Mouse (Mus musculus) embryonic facial prominence, embryonic 14.5 days (tissue): ENCODE measurements at regions not wholly inside any gene's neighbourhood (a gene's known extent, or its start where the extent isn't known, plus 50 kb on each side); places are given as distances from the start of the nearest gene placed in this dataset.

Experiments
- ATAC-seq: fragments of 200-750 bp; cut with Nextera tagmentation; 2 replicates; pipeline ENCODE4 v1.8.0; 2017; ENCODE audit warnings: low read depth, moderate number of reproducible peaks, moderate TSS enrichment
- DNase-seq: peaks from one replicate; pipeline ENCODE4 v3.0.0-alpha.2; 2015; ENCODE audit warnings: low spot score
- H3K27ac ChIP-seq: fragments of 300-500 bp; sonication (generic); replicated peaks from 2 replicates; pipeline ENCODE4 v1.5.1; 2014; ENCODE audit warnings: low read depth, mild to moderate bottlenecking, low read length, moderate library complexity
- H3K27me3 ChIP-seq: fragments of 300-500 bp; sonication (generic); replicated peaks from 2 replicates; pipeline ENCODE4 v1.6.1; 2014; ENCODE audit warnings: low read length; ENCODE audit not compliant: control insufficient read depth, insufficient read depth
- H3K36me3 ChIP-seq: fragments of 300-500 bp; sonication (generic); 2 replicates; pipeline ENCODE4 v1.6.1; 2014; ENCODE audit warnings: low read length, mixed read lengths; ENCODE audit not compliant: control insufficient read depth, insufficient read depth
- H3K4me1 ChIP-seq: fragments of 300-500 bp; sonication (generic); 2 replicates; pipeline ENCODE4 v1.6.1; 2014; ENCODE audit warnings: antibody characterized with exemption, low read length; ENCODE audit not compliant: control insufficient read depth, insufficient read depth
- H3K4me2 ChIP-seq: fragments of 300-500 bp; sonication (generic); 2 replicates; pipeline ENCODE4 v1.6.1; 2014; ENCODE audit warnings: low read depth, mild to moderate bottlenecking, low read length, moderate library complexity, mixed read lengths
- H3K4me3 ChIP-seq: fragments of 300-500 bp; sonication (generic); 2 replicates; pipeline ENCODE4 v1.5.1; 2014; ENCODE audit warnings: low read depth, mild to moderate bottlenecking, low read length
- H3K9ac ChIP-seq: fragments of 300-500 bp; sonication (generic); 2 replicates; pipeline ENCODE4 v1.6.1; 2014; ENCODE audit warnings: low read depth, mild to moderate bottlenecking, low read length, moderate library complexity, mixed read lengths
- H3K9me3 ChIP-seq: fragments of 300-500 bp; sonication (generic); 2 replicates; pipeline ENCODE4 v1.6.1; 2016; ENCODE audit warnings: low read length; ENCODE audit not compliant: control insufficient read depth
- WGBS: fragments of 180-500 bp; shearing (Covaris S2); extraction: QIAGEN DNeasy Blood & Tissue Kit; methylation state at CpG from one replicate; pipeline ENCODE4 v1.1.7; 2014; 5-methylcytosine and 5-hydroxymethylcytosine counted together

GRCm38 (mm10) chr3:70097813-70098212 is 90.4 kb downstream of the Otol1 start:
- 52% methylated on average over 3 of the region's 3 CpGs for WGBS
- Histone ChIP-seq H3K9ac (no peak overlapping the region), H3K4me2 (no peak overlapping the region), H3K36me3 (no peaks in the 10 kb centered on the region), H3K4me3 (no peak overlapping the region), H3K27ac (no peak overlapping the region), H3K9me3 (no peaks in the 10 kb centered on the region), H3K27me3 (0 out of 2 replicates have a peak, but pooled peaks cover under 1% of the 10 kb centered on the region), H3K4me1 (no peaks in the 10 kb centered on the region)
- DNase-seq (no peak), ATAC-seq (no peak)

GRCm38 (mm10) chr3:70102091-70102490 is 94.7 kb downstream of the Otol1 start:
- DNase-seq = no peak
- Histone ChIP-seq H3K27ac (no peak overlapping the region), H3K27me3 (0 out of 2 replicates have a peak, but pooled peaks cover 2% of the 10 kb centered on the region), H3K9ac (no peak overlapping the region), H3K4me1 (no peaks in the 10 kb centered on the region; the same call in 1 of the 2 replicates), H3K4me3 (no peak overlapping the region), H3K36me3 (no peaks in the 10 kb centered on the region), H3K9me3 (no peaks in the 10 kb centered on the region), H3K4me2 (no peak overlapping the region)
- no peak for ATAC-seq
- WGBS = 48% methylated on average over 7 of the region's 7 CpGs

GRCm38 (mm10) chr3:70102593-70103213 is 95.3 kb downstream of the Otol1 start:
- H3K4me3 ChIP-seq = no peak overlapping the region
- DNase-seq (no peak), ATAC-seq (no peak)
- H3K27ac ChIP-seq = no peak overlapping the region
- no peak overlapping the region for H3K9ac ChIP-seq
- WGBS = 76% methylated on average over 10 of the region's 10 CpGs
- no peaks in the 10 kb centered on the region for H3K9me3 ChIP-seq
- no peaks in the 10 kb centered on the region; the same call in 1 of the 2 replicates for H3K4me1 ChIP-seq
- H3K4me2 ChIP-seq = no peak overlapping the region
- 0 out of 2 replicates have a peak, but pooled peaks cover 2% of the 10 kb centered on the region for H3K27me3 ChIP-seq
- H3K36me3 ChIP-seq = no peaks in the 10 kb centered on the region

- peak overlapping the region; percentile 60 for H3K9ac ChIP-seq
- ATAC-seq (0 out of 2 replicates have a peak, but pooled peaks have one; percentile 44), DNase-seq (peak; percentile 88)
- H3K36me3 ChIP-seq = no peaks in the 10 kb centered on the region
- WGBS = 5% methylated on average over 21 of the region's 21 CpGs
- 0 out of 2 replicates have a peak, but pooled peaks cover 2% of the 10 kb centered on the region for H3K27me3 ChIP-seq
- no peaks in the 10 kb centered on the region; the same call in 1 of the 2 replicates for H3K4me1 ChIP-seq
- peak overlapping the region; percentile 49 for H3K4me3 ChIP-seq
- H3K9me3 ChIP-seq = no peaks in the 10 kb centered on the region
- H3K4me2 ChIP-seq = peak overlapping the region; percentile 87
- H3K27ac ChIP-seq = peak overlapping the region; percentile 70
Observed at GRCm38 (mm10) chr3:70103983-70104827, 96.8 kb downstream of the Otol1 start.

- DNase-seq (peak; percentile 88), ATAC-seq (peak; percentile 65; the same call in 1 of the 2 replicates)
- Histone ChIP-seq H3K9me3 (no peaks in the 10 kb centered on the region), H3K9ac (peak overlapping the region; percentile 60), H3K36me3 (no peaks in the 10 kb centered on the region), H3K4me2 (peak overlapping the region; percentile 87), H3K4me1 (no peaks in the 10 kb centered on the region; the same call in 1 of the 2 replicates), H3K27ac (peak overlapping the region; percentile 70; the same call in 1 of the 2 replicates), H3K4me3 (peak overlapping the region; percentile 49), H3K27me3 (0 out of 2 replicates have a peak, but pooled peaks cover 2% of the 10 kb centered on the region)
- 14% methylated on average over 7 of the region's 7 CpGs for WGBS
Observed at GRCm38 (mm10) chr3:70104828-70105399, 97.5 kb downstream of the Otol1 start.

- Histone ChIP-seq H3K9ac (no peak overlapping the region), H3K4me2 (no peak overlapping the region), H3K4me3 (no peak overlapping the region), H3K9me3 (no peaks in the 10 kb centered on the region), H3K4me1 (no peaks in the 10 kb centered on the region; the same call in 1 of the 2 replicates), H3K36me3 (no peaks in the 10 kb centered on the region), H3K27ac (no peak overlapping the region), H3K27me3 (0 out of 2 replicates have a peak, but pooled peaks cover 2% of the 10 kb centered on the region)
- WGBS = 48% methylated on average over 1 of the region's 1 CpGs
- no peak for DNase-seq
- ATAC-seq = no peak
Observed at GRCm38 (mm10) chr3:70105561-70105960, 98.1 kb downstream of the Otol1 start.

- no peak overlapping the region for H3K27ac ChIP-seq
- ATAC-seq (no peak), DNase-seq (no peak)
- WGBS = 69% methylated on average over 2 of the region's 2 CpGs
- H3K4me1 ChIP-seq = no peaks in the 10 kb centered on the region; the same call in 1 of the 2 replicates
- H3K4me3 ChIP-seq = no peak overlapping the region
- no peaks in the 10 kb centered on the region for H3K9me3 ChIP-seq
- H3K36me3 ChIP-seq = no peaks in the 10 kb centered on the region
- H3K9ac ChIP-seq = no peak overlapping the region
- 0 out of 2 replicates have a peak, but pooled peaks cover 2% of the 10 kb centered on the region for H3K27me3 ChIP-seq
- H3K4me2 ChIP-seq = no peak overlapping the region
Observed at GRCm38 (mm10) chr3:70106141-70106540, 98.7 kb downstream of the Otol1 start.

GRCm38 (mm10) chr3:70126212-70126611 is 118.8 kb downstream of the Otol1 start:
- H3K27ac ChIP-seq = no peak overlapping the region
- H3K4me1 ChIP-seq = no peaks in the 10 kb centered on the region
- DNase-seq (no peak), ATAC-seq (no peak)
- H3K27me3 ChIP-seq = no peaks in the 10 kb centered on the region
- no peak overlapping the region for H3K4me2 ChIP-seq
- H3K9me3 ChIP-seq = no peaks in the 10 kb centered on the region
- no peak overlapping the region for H3K9ac ChIP-seq
- 72% methylated on average over 1 of the region's 1 CpGs for WGBS
- H3K4me3 ChIP-seq = no peak overlapping the region
- no peaks in the 10 kb centered on the region for H3K36me3 ChIP-seq
